Mouse (Mus musculus): Measurements from ENCODE around the gene Fam209.
A peak's percentile ranks its signal among the peaks of the same experiment; 100 is the strongest.

Gene Fam209

GRCm38 (mm10) chr2:172477350-172477749, 5.0 kb downstream of the Fam209 start:
- no peak for DNase-seq (ENCODE audit: low spot score in 2 of 2)

- peak; percentile 3 to 8 for DNase-seq (ENCODE audit: low spot score in 2 of 2)
Observed at GRCm38 (mm10) chr2:172477860-172478259, 5.5 kb downstream of the Fam209 start.

- DNase-seq (ENCODE audit: low spot score in 2 of 2) = no peak
Observed at GRCm38 (mm10) chr2:172480296-172480695, 8.0 kb downstream of the Fam209 start.

GRCm38 (mm10) chr2:172481654-172482385, 9.5 kb downstream of the Fam209 start:
- no peak for DNase-seq (ENCODE audit: low spot score in 2 of 2)

GRCm38 (mm10) chr2:172483766-172484413, 11.6 kb downstream of the Fam209 start:
- DNase-seq (ENCODE audit: low spot score in 2 of 2) = no peak

- no peak for DNase-seq (ENCODE audit: low spot score in 2 of 2)
Observed at GRCm38 (mm10) chr2:172484696-172485370, 12.5 kb downstream of the Fam209 start.

- no peak for DNase-seq (ENCODE audit: low spot score in 2 of 2)
Observed at GRCm38 (mm10) chr2:172496736-172497345, 24.5 kb downstream of the Fam209 start.

- no peak for DNase-seq (ENCODE audit: low spot score in 2 of 2)
Observed at GRCm38 (mm10) chr2:172498823-172499222, 26.5 kb downstream of the Fam209 start.

GRCm38 (mm10) chr2:172500752-172501316, 28.5 kb downstream of the Fam209 start:
- no peak for DNase-seq (ENCODE audit: low spot score in 2 of 2)

- no peak for DNase-seq (ENCODE audit: low spot score in 2 of 2)
Observed at GRCm38 (mm10) chr2:172501341-172501740, 29.0 kb downstream of the Fam209 start.

GRCm38 (mm10) chr2:172502168-172502567, 29.8 kb downstream of the Fam209 start:
- no peak for DNase-seq (ENCODE audit: low spot score in 2 of 2)

- DNase-seq (ENCODE audit: low spot score in 2 of 2) = no peak
Observed at GRCm38 (mm10) chr2:172506121-172506520, 33.8 kb downstream of the Fam209 start.

GRCm38 (mm10) chr2:172510056-172510712, 37.9 kb downstream of the Fam209 start:
- no peak for DNase-seq (ENCODE audit: low spot score in 2 of 2)

- DNase-seq (ENCODE audit: low spot score in 2 of 2) = no peak
Observed at GRCm38 (mm10) chr2:172510899-172511298, 38.6 kb downstream of the Fam209 start.

GRCm38 (mm10) chr2:172516407-172516992, 44.2 kb downstream of the Fam209 start:
- DNase-seq (ENCODE audit: low spot score in 2 of 2) = no peak

GRCm38 (mm10) chr2:172520616-172521371, 48.5 kb downstream of the Fam209 start:
- DNase-seq (ENCODE audit: low spot score in 2 of 2) = no peak

GRCm38 (mm10) chr2:172522528-172522927, 50.2 kb downstream of the Fam209 start:
- DNase-seq (ENCODE audit: low spot score in 2 of 2) = no peak
